Mouse (Mus musculus) embryonic fibroblast, embryonic 13.5 days (primary cell): ENCODE results near the gene Pold3.

Experiments
- CTCF ChIP-seq: IDR thresholded peaks from 2 replicates; pipeline ENCODE4 v1.5.1; 2011; ENCODE audit warnings: mild to moderate bottlenecking, control low read depth, low read length, moderate library complexity, borderline replicate concordance; ENCODE audit not compliant: insufficient read depth
- POLR2A ChIP-seq: IDR thresholded peaks from 2 replicates; pipeline ENCODE4 v1.6.1; 2011; ENCODE audit warnings: low read depth, mild to moderate bottlenecking, control low read depth, low read length, moderate library complexity

- TF ChIP-seq CTCF (no peak), POLR2A (no peak)
These were observed 28.7 kb upstream of the Pold3 start for GRCm38 (mm10) chr7:100150086-100150485.
